Mouse (Mus musculus): ENCODE results near the gene Ifit3. TPM values are rescaled to one million over a fixed set of nuclear protein-coding genes. Genes with fewer than 3 reads are reported as not detected.
"Not testable (repeated sequence)": the region's sequence is repeated elsewhere in the genome, so short reads cannot be mapped to it uniquely, and the experiment has no call there.

Ifit3 gene
- total RNA-seq, 2 experiments from 2014 or later = 2.8 to 3.4 TPM

GRCm38 (mm10) chr19:34587898-34588692 lies 4.8 kb downstream of the Ifit3 start:
- DNase-seq = not testable (repeated sequence)

GRCm38 (mm10) chr19:34588959-34589358 lies 5.6 kb downstream of the Ifit3 start:
- DNase-seq = no peak

GRCm38 (mm10) chr19:34593456-34593855 lies 10.1 kb downstream of the Ifit3 start:
- no peak for DNase-seq

GRCm38 (mm10) chr19:34594523-34594922 lies 11.2 kb downstream of the Ifit3 start:
- not testable (repeated sequence) for DNase-seq

- DNase-seq = no peak
Observed at GRCm38 (mm10) chr19:34596811-34597210, 13.5 kb downstream of the Ifit3 start.

GRCm38 (mm10) chr19:34598341-34598740 lies 15.0 kb downstream of the Ifit3 start:
- DNase-seq = peak; percentile 82 to 86

DNA sequence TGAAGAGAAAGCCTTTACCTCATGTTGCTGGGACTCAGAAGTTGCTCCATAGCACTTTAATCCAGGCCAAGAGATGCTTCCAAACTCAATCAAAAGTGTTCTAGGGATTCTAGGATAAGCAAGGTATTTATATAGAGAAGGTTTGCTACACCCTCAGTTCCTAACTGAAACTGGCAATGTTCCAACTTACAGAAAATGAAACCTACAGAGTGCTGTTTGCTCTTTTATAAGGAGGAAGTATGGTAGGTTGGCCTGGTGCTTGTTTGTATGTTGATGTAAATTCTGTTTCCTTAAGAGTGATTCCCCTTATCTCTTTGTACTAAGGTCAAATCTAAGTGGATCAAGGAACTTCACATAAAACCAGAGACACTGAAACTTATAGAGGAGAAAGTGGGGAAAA lies 15.9 kb downstream of the Ifit3 start:
- DNase-seq = not testable (repeated sequence)

GRCm38 (mm10) chr19:34601888-34602287 lies 18.6 kb downstream of the Ifit3 start, which contains the start of gene Ifit1bl1:
Ifit1bl1 (minus strand) TSS chr19:34601956.
- DNase-seq = not testable (repeated sequence)

GRCm38 (mm10) chr19:34605472-34605871 lies 22.1 kb downstream of the Ifit3 start:
- DNase-seq = no peak

GRCm38 (mm10) chr19:34607237-34608051 lies 24.1 kb downstream of the Ifit3 start, which contains the start of gene Ifit3b:
Ifit3b (plus strand) TSS chr19:34607970.
- peak; percentile 72 to 75 for DNase-seq

- not testable (repeated sequence) for DNase-seq
Observed at GRCm38 (mm10) chr19:34610118-34610517, 26.8 kb downstream of the Ifit3 start.

GRCm38 (mm10) chr19:34612243-34613001 lies 29.1 kb downstream of the Ifit3 start:
- not testable (repeated sequence) for DNase-seq

DNA sequence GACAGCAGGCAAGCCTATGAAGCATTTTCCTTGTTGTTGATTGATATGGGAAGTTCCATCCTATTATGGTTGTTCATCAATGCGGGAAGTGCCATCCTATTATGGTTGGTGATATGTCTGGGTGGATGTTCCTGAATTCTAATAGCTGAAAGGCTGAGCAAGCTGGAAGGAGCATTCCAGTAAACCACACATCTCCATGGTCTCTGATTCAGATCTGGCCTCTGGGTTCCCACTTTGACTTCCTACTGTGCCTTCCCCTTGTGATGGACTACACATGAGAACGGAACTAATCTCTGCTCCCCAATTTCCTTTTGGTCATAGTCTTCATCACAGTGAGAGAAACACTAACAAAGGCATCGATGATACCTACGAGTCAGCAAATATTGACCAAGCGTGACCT lies 37.5 kb downstream of the Ifit3 start:
- no peak for DNase-seq

DNA sequence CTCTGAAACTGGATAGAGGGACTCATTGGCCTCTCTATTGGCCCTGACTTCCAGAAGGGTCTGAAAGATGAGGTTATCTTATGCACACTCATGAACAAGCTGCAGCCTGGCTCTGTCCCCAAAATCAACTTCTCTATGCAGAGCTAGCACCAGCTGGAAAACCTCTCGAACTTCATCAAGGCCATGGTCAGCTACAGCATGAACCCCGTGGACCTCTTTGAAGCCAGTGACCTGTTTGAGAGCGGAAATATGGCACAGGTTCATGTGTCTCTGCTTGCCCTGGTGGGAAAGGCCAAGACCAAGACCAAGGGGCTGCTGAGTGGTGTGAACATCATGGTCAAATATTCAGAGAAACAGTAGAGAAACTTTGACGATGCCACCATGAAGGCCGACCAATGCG lies 40.5 kb downstream of the Ifit3 start:
- no peak for DNase-seq

DNA sequence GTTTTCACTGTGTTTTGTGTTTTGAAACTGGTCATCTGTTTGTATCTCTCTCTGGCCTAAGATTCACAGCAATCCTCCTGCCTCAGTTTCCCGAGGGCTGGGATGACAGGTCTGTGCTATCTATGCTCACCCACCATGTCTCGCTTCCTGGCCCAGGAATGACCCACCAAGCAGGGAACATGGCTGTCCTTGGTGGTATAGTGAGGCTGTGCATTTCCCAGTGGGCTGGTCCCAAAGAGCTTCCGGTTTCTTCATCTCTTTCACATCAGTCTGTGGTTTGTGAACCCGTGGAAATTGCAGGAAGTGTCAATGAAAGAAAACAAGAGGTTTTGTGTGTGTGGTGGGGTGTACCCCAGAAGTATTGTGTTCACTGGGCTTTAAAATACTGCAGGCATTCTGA lies 41.3 kb downstream of the Ifit3 start:
- DNase-seq = no peak

DNA sequence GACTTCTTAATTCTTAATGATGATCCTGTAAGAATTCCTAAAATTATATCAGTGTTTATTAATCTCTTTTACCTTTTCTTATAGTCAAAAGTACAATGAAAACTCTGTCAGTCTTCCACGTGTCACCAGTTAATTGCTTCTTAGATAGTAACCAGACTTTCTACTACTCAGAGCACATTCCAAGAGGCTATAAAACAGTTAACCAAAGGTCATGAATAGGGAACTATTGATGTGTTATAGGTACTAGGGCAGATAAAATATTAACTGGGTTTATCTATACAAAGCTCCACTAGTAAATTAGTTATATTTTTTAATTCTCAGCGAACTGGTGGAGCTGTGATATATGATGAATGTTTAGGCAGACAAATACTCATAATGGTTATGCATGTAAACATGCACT lies 44.2 kb downstream of the Ifit3 start:
- no peak for DNase-seq

GRCm38 (mm10) chr19:34631487-34631886 lies 48.2 kb downstream of the Ifit3 start:
- no peak for DNase-seq

- no peak for DNase-seq
Observed at GRCm38 (mm10) chr19:34633484-34633883, 50.2 kb downstream of the Ifit3 start.

DNA sequence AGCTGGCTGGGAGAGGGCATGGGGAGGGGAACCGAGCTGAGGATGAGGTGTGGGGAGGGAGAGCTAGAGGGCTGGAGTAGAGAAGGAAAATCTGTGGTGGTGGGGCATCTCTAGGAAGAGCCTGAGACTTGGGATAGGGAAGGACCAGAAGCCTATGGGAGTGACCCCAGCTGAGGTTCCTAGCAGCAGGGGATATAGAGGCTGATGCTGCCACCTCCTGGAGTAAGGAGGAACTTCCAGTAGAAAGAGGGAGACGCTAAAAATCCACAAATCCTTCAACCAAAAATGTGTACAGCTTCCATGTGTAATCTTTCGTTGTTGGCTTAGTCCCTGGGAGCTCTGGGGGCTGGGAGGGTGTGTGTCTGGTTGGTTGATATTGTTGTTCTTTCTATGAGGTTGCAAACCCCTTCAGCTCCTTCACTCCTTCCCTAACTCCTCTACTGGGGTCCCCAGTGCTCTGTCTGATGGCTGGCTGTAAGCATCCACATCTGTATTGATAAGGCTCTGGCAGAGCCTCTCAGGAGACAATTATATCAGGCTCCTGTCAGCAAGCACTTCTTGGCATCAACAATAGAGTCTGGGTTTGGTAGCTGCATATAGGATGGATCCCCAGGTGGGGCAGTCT lies 53.7 kb downstream of the Ifit3 start:
- peak; percentile 62 to 84 for DNase-seq

All from heart, adult 18-20 months (tissue).